Mouse (Mus musculus): ENCODE results near the gene Tcf12.

DNA sequence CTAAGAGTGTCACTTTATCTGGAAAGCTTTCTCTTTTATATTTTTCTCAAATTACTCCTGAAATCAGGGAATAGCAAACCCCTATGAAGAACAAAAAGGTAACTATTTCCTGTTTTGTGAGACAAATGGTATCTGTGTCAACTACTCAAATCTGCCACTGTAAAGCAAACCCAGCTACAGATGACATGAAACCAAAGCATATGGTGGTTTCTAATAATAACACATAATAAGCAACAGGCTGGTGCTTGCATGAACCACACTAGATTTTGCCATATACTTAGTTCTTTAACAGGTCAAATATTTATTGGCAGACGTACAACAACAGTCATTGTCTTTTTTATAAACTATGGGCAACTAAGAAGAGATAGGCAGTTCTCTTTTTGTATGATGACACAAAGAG, 253.7 kb downstream of the Tcf12 start:
- no peak for TF ChIP-seq EP300 (IDR thresholded peaks at IDR 0.05; ENCODE audit: low read depth)
- TF ChIP-seq CTCF (IDR thresholded peaks at IDR 0.05; ENCODE audit: low read depth) = no peak
